Mouse (Mus musculus) liver, postnatal 0 days (tissue): ENCODE data around the gene Pbdc1.

Experiments
- CTCF ChIP-seq: sonication (generic); IDR thresholded peaks from 2 replicates; pipeline ENCODE4 v1.5.1; 2016; ENCODE audit warnings: antibody characterized with exemption, low read depth
- EP300 ChIP-seq: IDR thresholded peaks from 2 replicates; pipeline ENCODE4 v1.6.1; 2016; ENCODE audit warnings: antibody characterized with exemption, low read depth, mild to moderate bottlenecking

- TF ChIP-seq CTCF (no peak), EP300 (no peak)
Measured at GRCm38 (mm10) chrX:105064294-105064693, 15.3 kb upstream of the Pbdc1 start.
